Mouse (Mus musculus) megakaryocyte, embryonic 14.5 days (primary cell): ENCODE data around the gene Strip1.

Experiments used
- FLI1 ChIP-seq: IDR thresholded peaks from 2 replicates; pipeline ENCODE4 v1.6.1; 2012; ENCODE audit warnings: low read length, inconsistent platforms, mixed read lengths
- GATA1 ChIP-seq: IDR thresholded peaks from 3 replicates; pipeline ENCODE4 v1.6.1; 2012; ENCODE audit warnings: mixed read lengths, low read length, inconsistent platforms, borderline replicate concordance

DNA sequence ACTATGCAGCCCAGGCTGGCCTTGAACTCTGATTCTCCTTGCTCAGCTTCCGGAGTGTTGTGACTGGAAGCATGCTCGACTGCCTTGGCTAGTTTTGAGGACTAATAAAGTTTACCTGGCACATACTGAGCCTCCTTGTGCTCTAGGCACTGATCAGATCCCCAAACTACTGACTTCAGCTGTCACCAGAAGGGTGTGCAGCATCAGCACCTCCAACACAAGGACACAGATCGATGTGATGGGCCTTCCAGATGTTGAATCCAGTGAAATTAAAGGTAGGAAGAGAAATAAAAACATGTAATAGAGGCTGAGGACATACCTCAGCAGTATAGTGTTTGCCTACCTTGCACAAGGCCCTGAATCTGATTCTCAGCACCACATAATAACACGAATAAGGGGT is 2.1 kb downstream of the Strip1 start:
- TF ChIP-seq GATA1 (no peak), FLI1 (no peak)
